Mouse (Mus musculus): ENCODE data around the gene Gm5134. TPM values are rescaled to one million over a fixed set of nuclear protein-coding genes. Genes with fewer than 3 reads are reported as not detected.

Gm5134 gene
- polyA plus RNA-seq (2012; rRNA removed), result 0.05 and 0.07 TPM in 2 replicates

GRCm38 (mm10) chr10:75954381-75954811 lies at the start of gene Gm5134:
TSS of gene Gm5134 (plus strand) at chr10:75954514.

GRCm38 (mm10) chr10:75921026-75921725 lies 33.1 kb upstream of the Gm5134 start, which contains the start of gene Smarcb1:
TSS of gene Smarcb1 (minus strand) at chr10:75921617.

GRCm38 (mm10) chr10:75932891-75933290 lies 21.4 kb upstream of the Gm5134 start, which contains the start of gene Chchd10:
TSS of gene Chchd10 (plus strand) at chr10:75933130.

GRCm38 (mm10) chr10:75935680-75936541 lies 18.4 kb upstream of the Gm5134 start, which contains the start of gene Mmp11:
TSS of gene Mmp11 (minus strand) at chr10:75936496.

GRCm38 (mm10) chr10:75940520-75940919 lies 13.8 kb upstream of the Gm5134 start, which contains the start of gene Gm867:
TSS of gene Gm867 (minus strand) at chr10:75940672.

GRCm38 (mm10) chr10:75942736-75943477 lies 11.4 kb upstream of the Gm5134 start, which contains the start of gene Vpreb3:
TSS of gene Vpreb3 (plus strand) at chr10:75943057.

GRCm38 (mm10) chr10:76032402-76033118 lies 78.2 kb downstream of the Gm5134 start, which contains the start of gene Zfp280b:
TSS of gene Zfp280b (plus strand) at chr10:76032650.

Other genes starting within 250 kb of the Gm5134 start
- gene Cabin1, start 190.2 kb upstream of the Gm5134 start, polyA plus RNA-seq (2012; rRNA removed), result 43.5 and 45.6 TPM in 2 replicates
- 51.3 and 55.5 TPM in 2 replicates for gene Ddt, start 181.1 kb upstream of the Gm5134 start, polyA plus RNA-seq (2012; rRNA removed)
- not detected in 2 replicates for gene Gm20441, start 173.6 kb upstream of the Gm5134 start, polyA plus RNA-seq (2012; rRNA removed)
- 0.79 and 1.1 TPM in 2 replicates for gene Gstt3, start 173.1 kb upstream of the Gm5134 start, polyA plus RNA-seq (2012; rRNA removed)
- gene Gstt1, start 155.9 kb upstream of the Gm5134 start, polyA plus RNA-seq (2012; rRNA removed), result 21.6 and 28.9 TPM in 2 replicates
- not detected in 2 replicates for gene Gstt4, start 132.0 kb upstream of the Gm5134 start, polyA plus RNA-seq (2012; rRNA removed)
- gene Gstt2, start 117.1 kb upstream of the Gm5134 start, polyA plus RNA-seq (2012; rRNA removed), result 6.7 and 9.0 TPM in 2 replicates
- 1,609 and 1,890 TPM in 2 replicates for gene Mif, start 94.3 kb upstream of the Gm5134 start, polyA plus RNA-seq (2012; rRNA removed)
- gene Derl3, start 61.1 kb upstream of the Gm5134 start, polyA plus RNA-seq (2012; rRNA removed), result 1.8 and 4.1 TPM in 2 replicates
- gene Smarcb1, start 32.9 kb upstream of the Gm5134 start, polyA plus RNA-seq (2012; rRNA removed), result 96.1 and 115 TPM in 2 replicates
- 78.2 and 90.8 TPM in 2 replicates for gene Chchd10, start 21.4 kb upstream of the Gm5134 start, polyA plus RNA-seq (2012; rRNA removed)
- gene Mmp11, start 18.0 kb upstream of the Gm5134 start, polyA plus RNA-seq (2012; rRNA removed), result 20.1 and 24.1 TPM in 2 replicates
- 0.92 and 1.1 TPM in 2 replicates for gene Gm867, start 13.8 kb upstream of the Gm5134 start, polyA plus RNA-seq (2012; rRNA removed)
- 0.37 TPM in 1 of 2 replicates, not detected in the other for gene Vpreb3, start 11.5 kb upstream of the Gm5134 start, polyA plus RNA-seq (2012; rRNA removed)
- gene Zfp280b, start 78.1 kb downstream of the Gm5134 start, polyA plus RNA-seq (2012; rRNA removed), result 8.7 and 9.6 TPM in 2 replicates
- gene Slc5a4b, start 156.4 kb downstream of the Gm5134 start, polyA plus RNA-seq (2012; rRNA removed), result 0.01 and 0.05 TPM in 2 replicates
- gene Slc5a4a, start 192.9 kb downstream of the Gm5134 start, polyA plus RNA-seq (2012; rRNA removed), result 0.19 and 0.30 TPM in 2 replicates